Mouse (Mus musculus): ENCODE measurements around the gene Lrrn3.

Lrrn3 gene

DNA sequence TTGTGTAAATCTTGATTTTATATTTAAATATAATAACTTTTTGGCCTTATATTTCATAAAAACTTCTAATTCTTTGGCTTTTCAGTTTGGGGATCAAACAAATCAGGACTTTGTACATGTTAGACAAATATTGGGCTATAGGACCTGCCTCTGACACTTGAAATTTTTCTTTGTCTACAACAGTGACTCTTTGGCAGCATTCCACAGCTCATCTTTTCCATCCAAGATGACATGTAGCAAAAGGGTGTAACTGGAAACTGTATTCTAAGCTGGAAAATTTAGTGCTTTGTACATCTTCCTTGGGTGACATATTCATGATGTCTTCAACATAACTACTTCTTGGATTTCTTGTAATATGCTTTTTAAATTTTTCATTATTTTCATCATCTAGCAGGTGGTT is 57.4 kb downstream of the Lrrn3 start:
- DNase-seq, result no peak

DNA sequence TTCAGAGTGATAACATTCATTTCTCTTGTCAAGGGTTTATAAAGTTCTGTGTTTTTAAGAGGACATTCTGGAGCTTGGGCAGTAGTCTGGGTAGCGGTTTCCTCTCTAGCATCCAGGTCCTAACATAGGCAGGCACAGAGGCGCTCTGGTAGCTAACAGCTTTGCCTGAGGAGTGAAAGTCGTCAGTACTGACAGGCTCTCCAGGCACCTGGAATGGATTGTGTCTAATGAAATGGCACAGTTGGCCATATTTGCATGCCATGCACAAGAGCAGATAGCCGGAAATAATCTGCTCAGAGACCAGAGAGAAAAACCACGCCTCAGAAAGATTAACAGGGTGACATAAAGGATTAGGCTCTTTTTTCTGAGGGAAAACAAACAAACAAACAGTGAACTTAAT is 58.8 kb downstream of the Lrrn3 start:
- no peak for DNase-seq

DNA sequence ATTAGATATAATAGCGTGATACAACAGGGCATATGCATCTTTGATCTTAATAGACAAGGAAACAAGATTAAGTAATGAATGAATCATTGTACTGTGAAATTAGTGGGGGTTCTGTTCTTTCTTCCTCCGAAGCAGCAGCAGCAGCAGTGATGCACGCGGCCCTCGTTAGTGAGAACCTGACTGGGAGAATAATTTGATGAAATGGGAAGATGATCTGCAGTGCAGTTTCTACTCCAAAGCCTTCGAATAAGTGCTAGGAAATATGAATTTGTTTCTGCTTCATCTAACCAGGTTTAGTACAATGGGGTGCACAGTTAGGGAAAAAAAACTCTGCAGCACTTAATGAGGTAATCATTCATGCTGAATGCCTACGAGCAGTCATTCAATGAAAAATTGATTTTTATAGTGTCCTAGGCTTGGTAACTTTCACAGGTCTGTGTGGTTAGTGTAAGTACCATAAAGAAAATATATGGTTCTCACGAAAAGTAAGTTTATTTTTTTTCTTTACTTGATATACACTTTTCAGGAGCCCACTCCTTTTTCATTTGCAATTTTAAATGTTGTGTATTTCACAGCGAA is 61.0 kb downstream of the Lrrn3 start:
- no peak for DNase-seq

DNA sequence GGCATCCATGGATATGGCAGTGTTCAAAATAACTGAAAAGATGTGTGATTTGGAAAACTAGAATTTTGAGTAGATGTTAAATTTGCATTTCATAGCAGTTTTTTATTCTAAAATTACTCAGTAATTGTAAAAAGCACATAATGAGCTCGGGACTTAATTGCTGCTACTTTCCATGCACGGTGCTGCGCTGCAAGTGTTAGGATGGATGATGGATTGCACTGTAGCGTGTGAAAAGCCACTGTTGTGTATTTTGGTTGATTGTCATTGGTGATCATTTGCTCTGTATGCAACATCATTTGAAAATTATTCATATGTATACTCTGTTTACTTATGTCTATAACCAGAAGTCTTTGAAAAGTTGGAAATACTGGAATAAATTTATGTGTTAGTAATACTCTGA is 68.3 kb downstream of the Lrrn3 start:
- no peak for DNase-seq

DNA sequence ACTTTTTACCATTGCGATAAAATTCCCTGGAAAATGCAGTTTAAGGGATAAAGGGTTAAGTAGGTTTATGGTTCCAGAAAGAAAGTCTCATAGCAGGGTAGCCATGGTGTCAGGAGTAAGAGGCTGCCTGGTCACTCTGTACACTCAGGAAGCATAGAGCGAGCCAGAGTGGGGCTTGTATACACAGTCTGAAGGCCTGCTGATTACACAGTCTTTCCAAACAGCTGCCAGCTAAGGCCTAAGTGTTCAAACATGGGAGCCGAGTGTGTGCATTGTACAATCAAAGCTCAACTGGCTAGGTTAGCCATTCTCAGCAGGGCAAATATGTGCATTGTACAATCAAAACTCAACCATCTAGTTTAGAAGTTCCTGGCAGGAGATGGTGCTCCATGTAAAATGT is 69.1 kb downstream of the Lrrn3 start:
- DNase-seq, result peak; percentile 47 to 69

DNA sequence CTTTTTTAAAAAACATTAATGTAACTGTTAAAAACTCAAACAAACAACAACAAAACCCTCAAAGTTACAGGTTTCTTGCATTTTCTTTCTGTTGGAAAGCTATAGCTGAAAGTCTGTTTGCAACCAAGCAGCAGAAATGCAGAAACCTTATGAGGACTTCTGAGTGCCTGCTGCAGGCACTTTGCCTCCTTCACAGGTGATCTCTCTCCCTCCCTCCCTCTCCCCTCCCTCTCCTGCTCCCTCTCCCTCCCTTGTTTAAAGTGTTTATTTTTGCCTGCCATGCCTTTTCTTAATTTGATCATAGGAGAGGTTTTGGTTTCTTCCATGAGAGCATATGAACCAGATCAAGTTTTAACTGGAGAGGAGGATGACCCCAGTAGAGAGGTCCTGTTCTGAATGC is 69.6 kb downstream of the Lrrn3 start:
- no peak for DNase-seq

DNA sequence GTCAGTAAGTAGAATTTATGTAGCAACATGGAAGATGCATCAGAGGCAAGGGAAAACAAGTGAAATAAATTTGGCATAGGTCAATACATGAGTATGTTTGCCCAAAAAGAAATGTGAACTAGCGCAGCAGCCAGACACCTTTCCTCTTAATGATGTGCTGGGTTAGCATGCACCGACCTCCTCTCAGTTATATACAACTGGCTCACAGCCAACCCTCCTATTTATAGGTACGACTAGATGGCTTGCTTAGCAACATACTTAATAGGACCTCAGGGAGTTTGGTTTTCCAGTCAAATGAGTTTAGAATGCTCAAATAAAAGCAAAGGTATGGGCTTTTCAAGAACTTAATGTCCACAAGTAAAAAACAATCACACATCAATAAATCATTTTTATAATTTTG is 76.8 kb downstream of the Lrrn3 start:
- DNase-seq, result no peak

DNA sequence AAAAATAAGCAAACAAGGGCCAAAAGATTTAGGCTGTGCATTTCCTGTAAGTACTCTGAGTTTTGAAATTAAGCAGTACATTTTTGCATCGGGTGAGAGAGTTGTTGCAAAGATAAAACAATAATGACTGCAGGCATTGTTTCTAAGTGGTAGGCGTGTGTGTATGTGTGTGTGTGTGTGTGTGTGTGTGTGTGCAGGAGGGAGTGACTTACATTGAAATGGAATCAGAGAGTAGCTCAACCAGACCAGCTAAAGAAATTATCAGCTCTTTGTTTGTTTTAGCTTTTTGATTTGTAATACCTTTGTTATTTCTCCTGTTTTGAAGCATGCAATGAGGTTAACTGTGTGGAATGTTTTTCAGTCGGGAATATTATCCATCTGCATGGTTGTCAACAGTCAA is 84.3 kb downstream of the Lrrn3 start:
- DNase-seq, result no peak
